Mouse (Mus musculus) forebrain, embryonic 15.5 days (tissue): Measurements from ENCODE around the gene Git2. TPM values are rescaled to one million over a fixed set of nuclear protein-coding genes. Genes with fewer than 3 reads are reported as not detected.
A peak's percentile ranks its signal among the peaks of the same experiment; 100 is the strongest.

ENCODE experiments used
- ATAC-seq: fragments of 200-750 bp; cut with Nextera tagmentation; replicated peaks from 2 replicates; pipeline ENCODE4 v1.8.0; 2017; ENCODE audit warnings: mild to moderate bottlenecking, moderate TSS enrichment, moderate library complexity
- H3K27ac ChIP-seq: fragments of 300-500 bp; sonication (generic); replicated peaks from 2 replicates; pipeline ENCODE4 v1.5.1; 2015; ENCODE audit warnings: mild to moderate bottlenecking, inconsistent platforms
- H3K27me3 ChIP-seq: fragments of 300-500 bp; sonication (generic); 2 replicates; pipeline ENCODE4 v1.6.1; 2015; ENCODE audit warnings: inconsistent platforms
- H3K36me3 ChIP-seq: fragments of 300-500 bp; sonication (generic); 2 replicates; pipeline ENCODE4 v1.6.1; 2015; ENCODE audit warnings: mild to moderate bottlenecking, inconsistent platforms
- H3K4me1 ChIP-seq: fragments of 300-500 bp; sonication (generic); 2 replicates; pipeline ENCODE4 v1.6.1; 2015; ENCODE audit warnings: inconsistent platforms
- H3K4me2 ChIP-seq: fragments of 300-500 bp; sonication (generic); replicated peaks from 2 replicates; pipeline ENCODE4 v1.6.1; 2015; ENCODE audit warnings: mild to moderate bottlenecking, inconsistent platforms
- H3K4me3 ChIP-seq: fragments of 300-500 bp; sonication (generic); 2 replicates; pipeline ENCODE4 v1.5.1; 2015; ENCODE audit warnings: mild to moderate bottlenecking, inconsistent platforms
- H3K9ac ChIP-seq: fragments of 300-500 bp; sonication (generic); replicated peaks from 2 replicates; pipeline ENCODE4 v1.6.1; 2015; ENCODE audit warnings: mild to moderate bottlenecking, inconsistent platforms
- H3K9me3 ChIP-seq: fragments of 300-500 bp; sonication (generic); 2 replicates; pipeline ENCODE4 v1.6.1; 2016; ENCODE audit warnings: inconsistent platforms
- WGBS: fragments of 180-500 bp; shearing (Covaris S2); methylation state at CpG from one replicate; pipeline ENCODE4 v1.1.7; 2015; ENCODE audit warnings: mixed read lengths; 5-methylcytosine and 5-hydroxymethylcytosine counted together
- polyA plus RNA-seq: library from polyadenylated mRNA; unstranded; fragments of >200 nt; fragmentation: Nextera tagmentation; extraction: Ambion mirVana; gene quantifications from 2 replicates; pipeline ENCODE4 v1.2.1, GENCODE M21; 2015

The Git2 gene
- polyA plus RNA-seq, 1 experiment from 2014 or later = 46.6 TPM

DNA sequence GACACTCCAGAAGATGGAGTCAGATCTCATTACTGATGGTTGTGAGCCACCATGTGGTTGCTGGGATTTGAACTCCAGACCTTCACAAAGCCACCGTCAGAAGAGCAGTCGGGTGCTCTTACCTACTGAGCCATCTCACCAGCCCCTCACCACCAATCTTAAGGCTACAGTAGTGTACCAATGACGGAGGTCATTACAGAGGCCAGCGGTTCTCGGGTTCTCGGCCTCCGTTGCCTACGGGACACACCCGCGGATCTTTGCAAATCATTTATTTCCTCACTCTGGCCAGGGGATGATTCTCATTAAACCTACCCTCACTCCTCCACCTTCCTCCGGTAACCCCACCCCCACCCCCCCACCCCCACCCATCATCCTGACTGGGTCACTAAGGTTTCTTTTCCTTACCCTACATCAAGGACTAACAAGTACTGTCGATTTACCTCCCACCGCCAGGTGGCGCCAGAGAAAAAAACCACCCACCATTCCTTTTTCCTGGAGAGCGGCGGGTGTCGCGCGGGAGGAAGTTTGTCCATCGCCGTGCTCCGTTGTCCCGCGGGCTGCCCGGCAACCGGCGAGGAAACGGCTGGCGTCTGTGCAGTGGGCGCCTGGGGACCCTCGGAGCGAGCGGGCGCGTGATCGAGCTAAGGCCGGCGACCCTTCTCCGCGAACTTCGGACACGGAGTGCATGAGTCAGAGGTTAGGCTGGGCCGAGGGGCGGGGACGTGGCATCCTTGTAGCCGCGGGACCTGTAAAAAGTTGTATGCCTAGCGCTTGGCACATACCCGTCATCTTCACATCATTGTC, 67.8 kb downstream of the Git2 start, which contains the start of gene Tchp:
TSS of gene Tchp (plus strand) at position 496 of the 804 bp plus-strand sequence.
- Histone ChIP-seq H3K9me3 (no peaks in the 10 kb centered on the region), H3K9ac (peak within 1 kb of the TSS; percentile 82), H3K27me3 (no peaks in the 10 kb centered on the region), H3K4me3 (peak within 1 kb of the TSS; percentile 99), H3K27ac (no peak within 1 kb of the TSS), H3K4me2 (peak within 1 kb of the TSS; percentile 62), H3K36me3 (peaks cover 18% of the 10 kb centered on the region), H3K4me1 (peaks cover 11% of the 10 kb centered on the region)
- 4% methylated on average over 49 of the region's 49 CpGs for WGBS
- peak; percentile 84 for ATAC-seq

DNA sequence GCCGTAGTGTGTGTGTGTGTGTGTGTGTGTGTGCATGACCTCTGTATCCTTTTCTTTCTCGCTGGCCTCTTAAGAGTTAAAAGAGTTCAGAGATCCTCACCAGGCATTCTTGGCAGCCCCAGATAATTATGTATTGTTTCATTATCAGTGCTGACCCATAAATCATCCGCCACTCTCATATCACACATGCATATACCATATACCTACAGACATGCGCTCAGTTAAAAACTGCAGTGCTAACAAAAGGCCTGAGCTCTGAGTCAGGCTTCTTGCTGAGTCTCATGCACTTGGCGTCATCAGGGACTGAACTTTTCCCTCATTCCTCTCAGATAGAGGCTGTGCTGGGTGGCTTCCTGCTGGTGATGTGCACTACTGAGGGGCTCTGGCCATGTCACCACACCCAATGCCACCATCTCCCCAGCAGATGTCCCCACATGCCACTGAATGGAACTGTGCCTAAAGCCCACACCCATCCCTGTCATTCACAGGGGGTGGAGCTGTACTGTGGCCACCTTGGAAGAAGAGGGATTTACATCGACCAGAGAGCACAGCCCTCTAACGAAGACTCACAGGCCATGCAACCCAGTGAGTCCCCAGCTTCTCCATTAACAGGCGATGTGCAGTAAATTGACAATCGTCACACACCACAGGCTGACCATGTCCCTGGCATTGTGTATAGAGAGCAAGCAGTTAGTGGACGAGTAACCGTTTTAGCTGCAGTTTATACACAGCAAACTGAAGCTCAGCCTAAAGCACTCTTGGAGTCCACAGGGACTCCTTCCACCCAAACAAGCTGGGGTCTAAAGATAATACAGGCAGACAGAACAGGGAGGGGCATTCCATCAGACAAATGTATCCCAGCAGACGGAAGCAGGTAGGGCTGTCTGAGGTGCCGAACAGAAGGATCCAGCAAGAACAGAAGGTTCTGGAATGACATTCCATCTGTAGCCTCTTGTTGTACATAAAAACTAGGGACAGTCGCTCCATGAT, 72.6 kb downstream of the Git2 start:
- no peaks in the 10 kb centered on the region for H3K36me3 ChIP-seq
- ATAC-seq = no peak
- no peaks in the 10 kb centered on the region for H3K27me3 ChIP-seq
- WGBS = 61% methylated on average over 14 of the region's 14 CpGs
- no peak overlapping the region for H3K4me2 ChIP-seq
- no peak overlapping the region for H3K9ac ChIP-seq
- H3K27ac ChIP-seq = no peak overlapping the region
- H3K4me3 ChIP-seq = no peak overlapping the region
- peaks cover 16% of the 10 kb centered on the region for H3K4me1 ChIP-seq
- no peaks in the 10 kb centered on the region for H3K9me3 ChIP-seq

- H3K4me2 ChIP-seq = no peak overlapping the region
- no peak for ATAC-seq
These were observed 76.3 kb downstream of the Git2 start for GRCm38 (mm10) chr5:114699015-114699414.

DNA sequence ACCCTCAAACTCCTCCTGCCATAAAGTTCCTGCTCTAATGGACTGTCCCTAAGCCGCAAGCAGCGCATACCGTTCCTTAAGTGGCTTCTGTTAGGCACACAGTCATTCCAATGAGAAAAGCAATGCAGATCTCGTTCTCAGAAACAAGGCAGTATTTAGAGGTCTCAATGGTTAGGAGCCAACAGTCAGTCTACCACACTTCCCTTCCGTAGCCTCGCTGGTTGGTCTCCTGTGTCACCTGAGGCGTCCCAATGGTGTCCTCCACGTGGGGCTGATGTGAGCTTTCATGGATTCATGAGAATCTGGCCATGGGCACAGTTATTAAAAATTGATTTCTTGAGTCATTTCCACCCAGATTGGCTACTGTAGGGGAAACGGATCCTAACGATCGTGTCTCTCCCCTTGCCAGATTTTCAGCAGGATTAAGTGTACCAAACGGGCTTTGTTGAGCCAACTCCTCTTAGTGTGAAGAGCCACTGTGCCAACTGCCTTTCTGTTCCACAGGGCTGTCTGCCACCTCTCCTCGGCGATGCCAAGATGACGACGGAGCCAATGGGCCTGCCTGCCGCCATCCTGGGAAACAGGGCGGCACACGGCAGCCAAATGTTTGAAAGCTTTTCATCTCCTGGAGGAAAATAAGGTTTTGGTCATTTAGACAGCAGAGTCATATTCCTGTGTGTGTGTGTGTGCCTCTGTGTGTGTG, 77.1 kb downstream of the Git2 start:
- Histone ChIP-seq H3K9ac (no peak overlapping the region), H3K27ac (no peak overlapping the region), H3K4me3 (no peak overlapping the region), H3K27me3 (peaks cover 11% of the 10 kb centered on the region), H3K9me3 (no peaks in the 10 kb centered on the region), H3K36me3 (no peaks in the 10 kb centered on the region), H3K4me1 (peaks cover 15% of the 10 kb centered on the region), H3K4me2 (no peak overlapping the region)
- ATAC-seq = peak; percentile 90
- 50% methylated on average over 19 of the region's 19 CpGs for WGBS

More at GRCm38 (mm10) chr5:114699015-114699414, 76.3 kb downstream of the Git2 start:
- peaks cover 4% of the 10 kb centered on the region; the same call in 1 of the 2 replicates for H3K27me3 ChIP-seq
- H3K36me3 ChIP-seq = no peaks in the 10 kb centered on the region
- no peaks in the 10 kb centered on the region for H3K9me3 ChIP-seq
- no peak overlapping the region for H3K4me3 ChIP-seq
- no peak overlapping the region for H3K27ac ChIP-seq
- 72% methylated on average over 7 of the region's 7 CpGs for WGBS
- H3K9ac ChIP-seq = no peak overlapping the region
- H3K4me1 ChIP-seq = peaks cover 15% of the 10 kb centered on the region

GRCm38 (mm10) chr5:114696939-114697338, 78.4 kb downstream of the Git2 start:
- Histone ChIP-seq H3K9ac (no peak overlapping the region), H3K27me3 (peaks cover 20% of the 10 kb centered on the region), H3K4me1 (peaks cover 15% of the 10 kb centered on the region), H3K4me3 (no peak overlapping the region), H3K4me2 (no peak overlapping the region), H3K36me3 (no peaks in the 10 kb centered on the region), H3K9me3 (no peaks in the 10 kb centered on the region), H3K27ac (no peak overlapping the region)
- no peak for ATAC-seq
- whole genome bisulfite sequencing = 84% methylated on average over 17 of the region's 17 CpGs

DNA sequence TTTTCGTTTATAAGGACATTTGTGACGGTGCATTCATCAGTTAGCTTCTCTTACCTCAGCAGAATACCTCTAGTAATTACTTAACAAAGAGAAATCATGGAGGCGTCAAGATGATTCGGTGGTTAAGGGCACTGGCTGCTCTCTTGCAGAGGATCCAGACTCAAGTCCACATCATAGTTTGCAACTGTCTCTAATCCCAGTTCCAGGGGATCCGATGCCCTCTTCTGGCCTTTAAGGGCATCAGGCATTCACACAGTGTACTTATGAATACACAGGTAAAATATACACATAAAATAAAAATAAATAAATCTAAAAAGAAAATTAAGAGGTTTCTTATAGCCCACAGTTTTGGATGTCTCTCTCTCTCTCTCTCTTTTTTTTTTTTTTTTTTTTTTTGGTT, 79.5 kb downstream of the Git2 start:
- Histone ChIP-seq H3K27ac (no peak overlapping the region), H3K9me3 (no peaks in the 10 kb centered on the region), H3K4me1 (peaks cover 19% of the 10 kb centered on the region), H3K27me3 (peaks cover 20% of the 10 kb centered on the region), H3K4me3 (no peak overlapping the region), H3K9ac (no peak overlapping the region), H3K4me2 (no peak overlapping the region), H3K36me3 (no peaks in the 10 kb centered on the region)
- ATAC-seq = no peak
- 67% methylated on average over 5 of the region's 5 CpGs for WGBS

- ATAC-seq = peak; percentile 98
- Histone ChIP-seq H3K36me3 (no peaks in the 10 kb centered on the region), H3K9ac (peak within 1 kb of the TSS; percentile 91), H3K27me3 (peaks cover 24% of the 10 kb centered on the region), H3K4me2 (peak within 1 kb of the TSS; percentile 96), H3K4me3 (peak within 1 kb of the TSS; percentile 92), H3K27ac (no peak within 1 kb of the TSS), H3K9me3 (no peaks in the 10 kb centered on the region), H3K4me1 (peaks cover 17% of the 10 kb centered on the region)
- WGBS = 4% methylated on average over 73 of the region's 75 CpGs
These were observed 84.4 kb downstream of the Git2 start, which contains the start of gene Gltp for GRCm38 (mm10) chr5:114690633-114691567. Gltp (minus strand) TSS chr5:114690984.

DNA sequence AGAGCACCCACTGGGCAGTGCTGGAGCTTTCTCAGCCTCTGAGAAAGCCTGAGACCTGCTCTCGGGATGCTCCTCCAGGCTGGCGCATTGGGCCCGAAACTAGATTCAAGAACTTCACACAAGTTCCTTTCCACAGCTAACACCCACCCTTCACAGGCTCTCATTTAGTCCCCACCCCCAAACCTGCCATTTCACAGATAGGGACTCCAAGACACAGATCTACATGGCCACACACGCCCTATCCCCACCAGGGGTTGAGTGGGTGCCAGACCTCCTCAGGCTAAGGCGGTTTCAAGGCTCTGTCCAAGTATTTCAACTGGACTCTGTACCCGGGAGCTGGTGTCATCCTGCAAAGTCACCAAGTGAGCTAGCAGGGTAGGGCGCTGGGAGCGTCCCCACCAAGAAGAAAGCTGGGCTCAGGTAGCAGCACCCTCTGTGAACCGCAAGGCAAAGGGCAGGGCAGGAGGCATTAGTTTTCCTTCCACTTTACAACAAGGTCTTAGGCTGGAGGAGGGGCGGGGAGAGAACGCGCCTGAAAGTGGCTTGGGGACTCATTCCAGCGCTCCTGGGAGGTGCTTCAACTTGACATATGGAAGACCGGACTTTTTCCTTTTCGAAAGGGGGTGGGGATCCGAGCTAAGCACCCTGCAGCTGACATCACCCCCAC, 85.5 kb downstream of the Git2 start:
- no peak for ATAC-seq
- H3K27me3 ChIP-seq = peaks cover 24% of the 10 kb centered on the region
- H3K4me2 ChIP-seq = peak overlapping the region; percentile 96
- no peaks in the 10 kb centered on the region for H3K36me3 ChIP-seq
- H3K4me3 ChIP-seq = peak overlapping the region; percentile 92
- no peaks in the 10 kb centered on the region for H3K9me3 ChIP-seq
- WGBS = 17% methylated on average over 16 of the region's 16 CpGs
- H3K4me1 ChIP-seq = peaks cover 17% of the 10 kb centered on the region
- no peak overlapping the region for H3K27ac ChIP-seq
- H3K9ac ChIP-seq = peak overlapping the region; percentile 91

GRCm38 (mm10) chr5:114688703-114689102, 86.6 kb downstream of the Git2 start:
- no peak overlapping the region for H3K4me2 ChIP-seq
- no peaks in the 10 kb centered on the region for H3K36me3 ChIP-seq
- WGBS = 78% methylated on average over 13 of the region's 13 CpGs
- no peak overlapping the region for H3K4me3 ChIP-seq
- peaks cover 16% of the 10 kb centered on the region for H3K27me3 ChIP-seq
- no peaks in the 10 kb centered on the region for H3K9me3 ChIP-seq
- no peak for ATAC-seq
- H3K4me1 ChIP-seq = peaks cover 17% of the 10 kb centered on the region
- H3K27ac ChIP-seq = no peak overlapping the region
- H3K9ac ChIP-seq = no peak overlapping the region

GRCm38 (mm10) chr5:114687901-114688300, 87.4 kb downstream of the Git2 start:
- H3K9ac ChIP-seq = no peak overlapping the region
- no peak overlapping the region for H3K4me2 ChIP-seq
- H3K4me3 ChIP-seq = no peak overlapping the region
- peaks cover 10% of the 10 kb centered on the region for H3K27me3 ChIP-seq
- ATAC-seq = no peak
- peaks cover 17% of the 10 kb centered on the region for H3K4me1 ChIP-seq
- no peaks in the 10 kb centered on the region for H3K36me3 ChIP-seq
- H3K9me3 ChIP-seq = no peaks in the 10 kb centered on the region
- no peak overlapping the region for H3K27ac ChIP-seq
